Mouse (Mus musculus) MEL (cell line): ENCODE results near the gene Tspan32. TPM values are rescaled to one million over a fixed set of nuclear protein-coding genes. Genes with fewer than 3 reads are reported as not detected.

ENCODE experiments used
- DNase-seq: peaks from one replicate; pipeline ENCODE4 v3.0.0; 2011; ENCODE audit warnings: low read depth, low spot score
- H3K27ac ChIP-seq: 2 replicates; pipeline ENCODE4 v1.5.1; 2012; ENCODE audit warnings: low read depth, mild to moderate bottlenecking, control low read depth, low read length, moderate library complexity; ENCODE audit not compliant: control insufficient read depth
- H3K27me3 ChIP-seq, 2 experiments: fragments of 150-350 bp in 1 of 2; sonication (generic) in 1 of 2; 2 replicates each; pipeline ENCODE4 v1.6.1; 2012; ENCODE audit warnings: low read length in 2 of 2, mild to moderate bottlenecking in 2 of 2, improper control_type of control experiment in 1 of 2, moderate library complexity in 1 of 2; ENCODE audit not compliant: insufficient read depth in 2 of 2, control insufficient read depth in 1 of 2
- H3K36me3 ChIP-seq, 2 experiments: 2 replicates each; pipeline ENCODE4 v1.6.1; 2012 to 2014; ENCODE audit warnings: low read length in 2 of 2, improper control_type of control experiment in 1 of 2, inconsistent platforms in 1 of 2, mild to moderate bottlenecking in 1 of 2; ENCODE audit not compliant: insufficient read depth in 2 of 2, control insufficient read depth in 1 of 2
- H3K4me1 ChIP-seq, 2 experiments: fragments of 150-350 bp in 1 of 2; sonication (generic) in 1 of 2; 2 replicates each; pipeline ENCODE4 v1.6.1; 2012; ENCODE audit warnings: low read length in 2 of 2, improper control_type of control experiment in 1 of 2, mild to moderate bottlenecking in 1 of 2; ENCODE audit not compliant: insufficient read depth in 2 of 2, control insufficient read depth in 1 of 2
- H3K4me3 ChIP-seq, 2 experiments: fragments of 150-350 bp in 1 of 2; sonication (generic) in 1 of 2; 2 replicates each; pipeline ENCODE4 v1.5.1; 2012; ENCODE audit warnings: low read depth in 2 of 2, low read length in 2 of 2, mild to moderate bottlenecking in 2 of 2, moderate library complexity in 2 of 2, control low read depth in 1 of 2, improper control_type of control experiment in 1 of 2; ENCODE audit not compliant: control insufficient read depth in 1 of 2, insufficient read depth in 1 of 2
- H3K79me2 ChIP-seq: 2 replicates; pipeline ENCODE4 v1.6.1; 2012; ENCODE audit warnings: mild to moderate bottlenecking, low read length, moderate library complexity; ENCODE audit not compliant: control insufficient read depth, poor library complexity, insufficient read depth
- H3K9ac ChIP-seq: 2 replicates; pipeline ENCODE4 v1.6.1; 2012; ENCODE audit warnings: low read depth, mild to moderate bottlenecking, control low read depth, low read length, moderate library complexity; ENCODE audit not compliant: control insufficient read depth, poor library complexity, severe bottlenecking
- H3K9me3 ChIP-seq: fragments of 150-350 bp; sonication (generic); replicated peaks from 2 replicates; pipeline ENCODE4 v1.6.1; 2012; ENCODE audit warnings: mild to moderate bottlenecking, low read length, improper control_type of control experiment, moderate library complexity; ENCODE audit not compliant: insufficient read depth
- CTCF ChIP-seq, 3 experiments: IDR thresholded peaks in 2 of 3; conservative IDR thresholded peaks in 1 of 3; 2 replicates each; pipeline ENCODE4 v1.5.1; 2011 to 2012; ENCODE audit warnings: low read length in 3 of 3, low read depth in 2 of 3, mild to moderate bottlenecking in 2 of 3, improper control_type of control experiment in 1 of 3, inconsistent platforms in 1 of 3, mixed read lengths in 1 of 3, moderate library complexity in 1 of 3; ENCODE audit not compliant: control insufficient read depth in 1 of 3, insufficient read depth in 1 of 3, poor library complexity in 1 of 3, severe bottlenecking in 1 of 3
- HCFC1 ChIP-seq: IDR thresholded peaks from 2 replicates; pipeline ENCODE4 v1.6.1; 2012; ENCODE audit warnings: low read depth, mild to moderate bottlenecking, inconsistent platforms, low read length, improper control_type of control experiment, moderate library complexity
- KAT2A ChIP-seq: conservative IDR thresholded peaks from 2 replicates; pipeline ENCODE4 v1.6.1; 2012; ENCODE audit warnings: low read depth, low read length, improper control_type of control experiment, inconsistent platforms
- MAFK ChIP-seq: IDR thresholded peaks from 2 replicates; pipeline ENCODE4 v1.6.1; 2011; ENCODE audit warnings: low read depth, mild to moderate bottlenecking, low read length, improper control_type of control experiment, borderline replicate concordance
- POLR2A ChIP-seq, 2 experiments: IDR thresholded peaks; 2 replicates each; pipeline ENCODE4 v1.6.1; 2011 to 2012; ENCODE audit warnings: low read length in 2 of 2, mild to moderate bottlenecking in 2 of 2, control low read depth in 1 of 2, improper control_type of control experiment in 1 of 2, low read depth in 1 of 2, moderate library complexity in 1 of 2; ENCODE audit not compliant: control insufficient read depth in 1 of 2, insufficient read depth in 1 of 2, poor library complexity in 1 of 2
- POLR2AphosphoS2 ChIP-seq: IDR thresholded peaks from 2 replicates; pipeline ENCODE4 v1.6.1; 2011; ENCODE audit warnings: low read length, improper control_type of control experiment
- POLR2AphosphoS5 ChIP-seq: IDR thresholded peaks from 2 replicates; pipeline ENCODE4 v1.6.1; 2012; ENCODE audit warnings: low read depth, borderline replicate concordance, mild to moderate bottlenecking, inconsistent platforms, low read length, moderate library complexity, mixed read lengths
- RCOR1 ChIP-seq: IDR thresholded peaks from 2 replicates; pipeline ENCODE4 v1.6.1; 2012; ENCODE audit warnings: low read depth, mild to moderate bottlenecking, inconsistent platforms, low read length, improper control_type of control experiment
- TBP ChIP-seq: IDR thresholded peaks from 2 replicates; pipeline ENCODE4 v1.8.0; 2011; ENCODE audit warnings: low read depth, low read length, improper control_type of control experiment
- polyA plus RNA-seq, 2 experiments: library from polyadenylated mRNA; stranded (reverse) in 1 of 2; unstranded in 1 of 2; fragments of >175 nt in 1 of 2; fragments of >200 nt in 1 of 2; gene quantifications; 2 replicates each; pipeline versions ENCODE4 v1.2.1 to v1.2.4; 2012; ENCODE audit warnings: low replicate concordance in 2 of 2, low read depth in 1 of 2; ENCODE audit not compliant: insufficient read length in 2 of 2, insufficient read depth in 1 of 2, missing spikeins in 1 of 2
- total RNA-seq: library from RNA; depleted of rRNA; stranded (reverse); fragments of 300-350 nt; gene quantifications from 2 replicates; pipeline ENCODE4 v1.2.3, GENCODE M21; 2012

The Tspan32 gene
- total and polyA plus RNA-seq, 3 experiments, result 53.5 to 212 (median 205) TPM

DNA sequence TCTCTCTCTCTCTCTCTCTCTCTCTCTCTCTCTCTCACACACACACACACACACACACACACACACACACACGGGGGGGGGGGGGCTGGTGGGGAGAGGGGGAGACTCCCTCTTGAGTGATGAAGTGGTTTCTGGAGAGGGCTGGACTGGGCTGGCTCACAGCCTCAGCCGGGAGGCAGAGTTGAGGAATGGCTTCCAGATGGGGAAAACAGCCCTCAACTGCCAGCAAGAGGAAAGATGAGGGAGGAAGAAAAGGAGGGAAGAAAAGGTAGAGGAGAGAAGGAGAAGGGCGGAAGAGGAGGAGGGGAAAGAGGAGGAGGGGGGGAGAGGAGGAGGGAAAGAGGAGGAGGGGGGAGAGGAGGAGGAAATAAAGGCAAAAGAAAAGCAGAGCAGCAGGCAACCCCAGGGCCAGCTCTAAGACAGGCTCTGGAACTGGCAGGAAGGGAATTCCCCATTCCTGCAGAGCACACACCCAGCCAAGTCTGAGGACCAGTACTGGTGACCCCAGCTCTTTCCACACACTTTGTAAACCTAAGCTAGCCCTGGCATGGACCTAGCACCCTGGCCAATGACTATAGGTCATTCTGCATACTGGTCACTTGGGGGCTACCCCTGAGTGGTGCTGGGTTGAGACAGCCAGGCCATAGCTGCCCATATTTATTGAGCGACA, 4.3 kb downstream of the Tspan32 start:
- H3K27me3 ChIP-seq, result no peaks in the 10 kb centered on the region
- H3K36me3 ChIP-seq, result peaks cover 3 to 37% of the 10 kb centered on the region in 2 experiments
- H3K4me3 ChIP-seq, result no peak overlapping the region
- no peaks in the 10 kb centered on the region for H3K9me3 ChIP-seq
- H3K4me1 ChIP-seq, result peaks cover 7 to 56% of the 10 kb centered on the region in 2 experiments
- no peak for DNase-seq
- peak overlapping the region; percentile 100 for H3K27ac ChIP-seq
- TF ChIP-seq TBP (no peak), POLR2A (IDR thresholded peaks at IDR 0.05; ENCODE audit: control insufficient read depth in 1 of 2, insufficient read depth in 1 of 2, low read depth in 1 of 2, low read length in 2 of 2, poor library complexity in 1 of 2) (peak in 1 of 2 experiments; percentile 25; a peak in 1 of 4 replicates)
- peaks cover 35% of the 10 kb centered on the region for H3K79me2 ChIP-seq
- no peak overlapping the region; the same call in 1 of the 2 replicates for H3K9ac ChIP-seq

DNA sequence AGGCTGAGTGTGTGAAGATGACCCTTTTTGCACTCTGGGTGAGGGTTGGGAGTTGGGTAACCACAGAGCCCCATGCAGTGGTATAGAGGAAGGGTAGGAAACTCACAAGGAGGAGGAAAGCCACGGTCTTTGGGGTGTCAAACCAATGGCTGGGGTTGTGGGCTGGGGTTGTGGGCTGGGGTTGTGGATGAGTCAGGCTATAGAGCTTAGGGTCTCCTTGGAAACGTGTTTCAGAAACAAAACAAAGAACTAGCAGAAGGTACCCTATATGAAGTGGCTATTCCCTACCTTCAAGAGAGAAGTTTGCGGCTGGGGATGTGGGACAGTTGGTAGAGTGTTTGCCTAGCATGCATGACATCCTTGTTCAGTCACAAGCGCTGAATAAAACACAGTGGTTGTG, 5.2 kb downstream of the Tspan32 start:
- Histone ChIP-seq H3K9ac (no peak overlapping the region), H3K79me2 (peaks cover 35% of the 10 kb centered on the region), H3K27me3 (no peaks in the 10 kb centered on the region), H3K4me1 (peaks cover 6 to 60% of the 10 kb centered on the region in 2 experiments), H3K9me3 (no peaks in the 10 kb centered on the region), H3K27ac (no peak overlapping the region; the same call in 1 of the 2 replicates), H3K4me3 (no peak overlapping the region), H3K36me3 (peaks cover 3 to 42% of the 10 kb centered on the region in 2 experiments)
- DNase-seq, result peak; percentile 44
- TF ChIP-seq CTCF (IDR thresholded peaks at IDR 0.05 in 2 of 3, conservative IDR thresholded peaks at IDR 0.05 in 1 of 3; ENCODE audit: control insufficient read depth in 1 of 3, insufficient read depth in 1 of 3, low read depth in 2 of 3, low read length in 3 of 3, poor library complexity in 1 of 3, severe bottlenecking in 1 of 3) (no peak), POLR2A (IDR thresholded peaks at IDR 0.05; ENCODE audit: control insufficient read depth in 1 of 2, insufficient read depth in 1 of 2, low read depth in 1 of 2, low read length in 2 of 2, poor library complexity in 1 of 2) (0 out of 4 replicates have a peak, but pooled peaks of 1 of the 2 experiments have one; percentile 15), RCOR1 (no peak), KAT2A (no peak), POLR2AphosphoS5 (no peak), HCFC1 (no peak)

DNA sequence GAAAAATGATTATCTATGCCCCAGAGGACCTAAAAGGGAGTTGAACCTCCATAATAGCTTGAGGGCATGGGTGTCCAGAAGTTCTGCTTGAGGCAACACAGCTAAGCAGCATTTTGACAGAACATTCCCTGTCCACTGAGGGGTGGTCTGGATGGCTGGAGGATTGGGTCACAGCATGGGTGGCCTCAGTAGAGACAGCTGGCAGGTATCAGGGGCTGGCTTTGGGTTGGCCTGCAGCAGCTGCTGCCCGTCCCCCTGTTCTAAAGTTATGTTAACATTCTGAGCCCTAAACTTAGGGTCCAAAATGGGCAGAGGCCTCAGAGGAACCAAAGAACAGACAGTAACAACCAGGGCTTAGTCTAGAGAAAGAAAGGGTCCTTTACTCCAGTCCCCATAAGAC, 6.4 kb downstream of the Tspan32 start:
- DNase-seq, result peak; percentile 26
- H3K9me3 ChIP-seq, result no peaks in the 10 kb centered on the region
- no peak overlapping the region for H3K27ac ChIP-seq
- H3K79me2 ChIP-seq, result peaks cover 26% of the 10 kb centered on the region
- H3K9ac ChIP-seq, result no peak overlapping the region
- TF ChIP-seq POLR2A (IDR thresholded peaks at IDR 0.05; ENCODE audit: control insufficient read depth in 1 of 2, insufficient read depth in 1 of 2, low read depth in 1 of 2, low read length in 2 of 2, poor library complexity in 1 of 2) (peak in 1 of 2 experiments; percentile 32; a peak in 1 of 4 replicates), MAFK (no peak), POLR2AphosphoS2 (peak; percentile 39; the same call in 1 of the 2 replicates)
- TF ChIP-seq, all 39 proteins: peak for 2
- Histone ChIP-seq H3K27me3 (no peaks in the 10 kb centered on the region), H3K36me3 (peaks cover 3 to 52% of the 10 kb centered on the region in 2 experiments), H3K4me3 (no peak overlapping the region), H3K4me1 (peaks cover 14 to 67% of the 10 kb centered on the region in 2 experiments)
